In genomic region chr3:104441435-104441834, GRCm38 (mm10) we compare ENCODE assay signal across 8 mouse cellular contexts.
DNase-seq lines count a peak whose midpoint lies in the region; ATAC-seq and TF ChIP-seq lines count a peak whose summit lies in the region.

No protein-coding gene starts in this region.

- peak overlapping the region; percentile 16; the same call in 1 of the 2 replicates for H3K27ac ChIP-seq in kidney, embryonic 16.5 days (ENCODE audit: low read length)
- H3K27ac ChIP-seq in heart, postnatal 0 days (ENCODE audit: low read depth): peak overlapping the region; percentile 70
- peak overlapping the region; percentile 77 for H3K27ac ChIP-seq in stomach, embryonic 16.5 days (ENCODE audit: low read length)

- ATAC-seq in kidney, embryonic 16.5 days (ENCODE audit: low FRiP score, low TSS enrichment): peak; percentile 8; the same call in 1 of the 2 replicates
- peak; percentile 24 for ATAC-seq in heart, postnatal 0 days (ENCODE audit: insufficient read depth, low read depth)
- ATAC-seq in stomach, embryonic 16.5 days (ENCODE audit: insufficient read depth, low FRiP score): peak; percentile 45; the same call in 1 of the 2 replicates

- no peak overlapping the region for H3K4me3 ChIP-seq in kidney, embryonic 16.5 days (ENCODE audit: low read length)
- 0 out of 2 replicates have a peak overlapping the region, but pooled peaks have one; percentile 5 for H3K4me3 ChIP-seq in heart, postnatal 0 days (ENCODE audit: low read depth, low read length)
- peak overlapping the region; percentile 29 for H3K4me3 ChIP-seq in lung, adult 2 months (replicated peaks; ENCODE audit: extremely low read depth, low read depth, low read length)
- peak overlapping the region; percentile 30 for H3K4me3 ChIP-seq in stomach, embryonic 16.5 days (replicated peaks; ENCODE audit: low read length)

- peaks cover 8% of the 10 kb centered on the region; the same call in 1 of the 2 replicates for H3K4me1 ChIP-seq in kidney, embryonic 16.5 days (ENCODE audit: insufficient read depth, low read length)
- peaks cover 6% of the 10 kb centered on the region for H3K4me1 ChIP-seq in heart, postnatal 0 days (ENCODE audit: control insufficient read depth, insufficient read depth)
- H3K4me1 ChIP-seq in lung, adult 2 months (ENCODE audit: control insufficient read depth, insufficient read depth, low read length): peaks cover 6% of the 10 kb centered on the region; the same call in 1 of the 2 replicates
- H3K4me1 ChIP-seq in stomach, embryonic 16.5 days (ENCODE audit: control insufficient read depth, insufficient read depth, low read length): peaks cover 7% of the 10 kb centered on the region

- H3K27me3 ChIP-seq in kidney, embryonic 16.5 days (ENCODE audit: insufficient read depth, low read length): no peaks in the 10 kb centered on the region
- no peaks in the 10 kb centered on the region for H3K27me3 ChIP-seq in heart, postnatal 0 days (ENCODE audit: control insufficient read depth, insufficient read depth, low read length)
- H3K27me3 ChIP-seq in stomach, embryonic 16.5 days (ENCODE audit: control insufficient read depth, insufficient read depth, low read length): no peaks in the 10 kb centered on the region

- no peak for TF ChIP-seq CTCF in heart, postnatal 0 days (IDR thresholded peaks at IDR 0.05; ENCODE audit: low read depth)
- TF ChIP-seq CTCF in lung, adult 2 months (IDR thresholded peaks at IDR 0.05; ENCODE audit: insufficient read depth, low read length): no peak

- TF ChIP-seq EP300 in heart, postnatal 0 days (IDR thresholded peaks at IDR 0.05; ENCODE audit: low read depth): no peak

- H3K36me3 ChIP-seq in kidney, embryonic 16.5 days (ENCODE audit: insufficient read depth, low read length): no peaks in the 10 kb centered on the region
- H3K36me3 ChIP-seq in heart, postnatal 0 days (replicated peaks; ENCODE audit: control insufficient read depth, insufficient read depth, low read length): no peaks in the 10 kb centered on the region
- H3K36me3 ChIP-seq in stomach, embryonic 16.5 days (ENCODE audit: control insufficient read depth, insufficient read depth, low read length): no peaks in the 10 kb centered on the region

- no peak for DNase-seq in kidney, adult 8-10 months
- DNase-seq in heart, postnatal 0 days (ENCODE audit: low spot score): peak; percentile 32
- peak; percentile 51 for DNase-seq in lung, adult 2 months
- DNase-seq in ovary, adult 18-20 months (ENCODE audit: low spot score): no peak
- no peak for DNase-seq in adipocyte (ENCODE audit: low spot score)
- DNase-seq in spleen, postnatal 10 days (ENCODE audit: low spot score in 2 of 2): no peak

- 73% methylated on average over 7 of the region's 7 CpGs for WGBS in kidney, embryonic 16.5 days
- 55% methylated on average over 7 of the region's 7 CpGs for WGBS in heart, postnatal 0 days
- 40% methylated on average over 7 of the region's 7 CpGs for WGBS in lung, adult 2 months
- WGBS in stomach, embryonic 16.5 days: 50% methylated on average over 7 of the region's 7 CpGs

- H3K9me3 ChIP-seq in kidney, embryonic 16.5 days (ENCODE audit: low read length): no peaks in the 10 kb centered on the region
- no peaks in the 10 kb centered on the region for H3K9me3 ChIP-seq in heart, postnatal 0 days (replicated peaks; ENCODE audit: control insufficient read depth, low read length)
- H3K9me3 ChIP-seq in stomach, embryonic 16.5 days (replicated peaks; ENCODE audit: control insufficient read depth, low read length): no peaks in the 10 kb centered on the region

- no peak for TF ChIP-seq POLR2A in lung, adult 2 months (IDR thresholded peaks at IDR 0.05; ENCODE audit: borderline replicate concordance, extremely low read depth, low read depth, low read length)

- peak overlapping the region; percentile 45 for H3K4me2 ChIP-seq in kidney, embryonic 16.5 days (replicated peaks; ENCODE audit: low read depth, low read length)
- H3K4me2 ChIP-seq in heart, postnatal 0 days (ENCODE audit: low read depth, low read length): peak overlapping the region; percentile 40
- H3K4me2 ChIP-seq in stomach, embryonic 16.5 days (ENCODE audit: low read depth, low read length): peak overlapping the region; percentile 52

- peak overlapping the region; percentile 54 for H3K9ac ChIP-seq in kidney, embryonic 16.5 days (replicated peaks; ENCODE audit: low read length)
- H3K9ac ChIP-seq in heart, postnatal 0 days (replicated peaks; ENCODE audit: low read depth, low read length): no peak overlapping the region
- peak overlapping the region; percentile 66 for H3K9ac ChIP-seq in stomach, embryonic 16.5 days (ENCODE audit: low read length)

Comparison
In these comparisons a context has a peak if more than half of its experiments do, and no peak if none do; other contexts are left out.
1. H3K27ac ChIP-seq: peak in every context shown above with its lines; median percentile 77 in stomach, embryonic 16.5 days; 70 in heart, postnatal 0 days; 16 in kidney, embryonic 16.5 days.
2. DNase-seq: peak in heart, postnatal 0 days (single experiment) and lung, adult 2 months (single experiment); none in kidney, adult 8-10 months (0 of 2), ovary, adult 18-20 months (single experiment), adipocyte (single experiment) and spleen, postnatal 10 days (0 of 2).
3. Peak in every context shown above with its lines, with median percentiles within 50 percentile points of each other: ATAC-seq and H3K4me2 ChIP-seq.